Mouse (Mus musculus) ES-E14 (cell line): Measurements from ENCODE around the gene Tmem104.

ENCODE experiments used
- CHD2 ChIP-seq: IDR thresholded peaks from 2 replicates; pipeline ENCODE4 v1.6.1; 2014; ENCODE audit warnings: mild to moderate bottlenecking, low read depth, low read length, inconsistent platforms
- HCFC1 ChIP-seq: IDR thresholded peaks from 2 replicates; pipeline ENCODE4 v1.6.1; 2012; ENCODE audit warnings: low read length, inconsistent platforms, borderline replicate concordance; ENCODE audit not compliant: insufficient read depth
- MAFK ChIP-seq: IDR thresholded peaks from 2 replicates; pipeline ENCODE4 v1.6.1; 2014; ENCODE audit warnings: mild to moderate bottlenecking, low read depth, low read length, inconsistent platforms; ENCODE audit not compliant: insufficient read depth
- ZC3H11A ChIP-seq: IDR thresholded peaks from 2 replicates; pipeline ENCODE4 v1.6.1; 2012; ENCODE audit warnings: low read depth, mild to moderate bottlenecking, inconsistent platforms, low read length, borderline replicate concordance
- ZNF384 ChIP-seq: IDR thresholded peaks from 2 replicates; pipeline ENCODE4 v1.6.1; 2012; ENCODE audit warnings: low read depth, low read length, inconsistent platforms

DNA sequence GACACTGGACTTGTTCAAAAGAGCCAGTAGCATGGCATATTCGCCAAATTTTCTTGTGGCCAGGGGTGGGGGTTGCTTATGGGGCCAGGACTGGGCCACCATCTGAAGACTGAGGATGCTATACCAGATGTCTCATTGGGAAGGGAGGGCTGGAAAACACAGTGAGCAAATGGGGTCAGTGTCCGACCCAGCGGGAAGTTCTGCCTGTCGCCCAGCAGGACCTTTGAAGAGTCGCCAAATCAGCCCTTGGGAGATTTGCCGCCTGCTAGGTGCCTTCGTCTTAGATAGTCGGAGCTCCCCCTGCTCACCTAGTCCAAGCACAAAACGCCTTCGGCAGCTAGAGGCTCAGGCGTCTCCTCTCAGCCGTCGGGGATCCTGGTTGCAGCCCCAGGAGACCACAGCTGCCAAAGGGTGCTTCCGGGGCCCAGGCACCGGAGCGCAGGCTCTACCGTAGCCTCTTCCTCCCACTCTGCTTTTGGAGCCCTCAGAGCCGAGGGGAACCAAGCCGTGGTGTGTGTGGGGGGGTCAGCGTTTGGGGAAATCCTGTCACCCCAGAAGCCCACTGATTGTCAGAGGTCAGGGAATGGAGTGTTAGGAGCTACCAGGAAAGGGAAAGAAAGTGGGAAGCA is 78.6 kb downstream of the Tmem104 start:
- TF ChIP-seq MAFK (no peak), HCFC1 (no peak), CHD2 (no peak), ZNF384 (no peak), ZC3H11A (no peak)
